Comparison of ENCODE assay signal across 8 mouse cellular contexts in genomic region chr8:120634329-120634839, GRCm38 (mm10). TPM values are rescaled to one million over a fixed set of nuclear protein-coding genes. Genes with fewer than 3 reads are reported as not detected.
A peak's percentile ranks its signal among the peaks of the same experiment; 100 is the strongest.
DNase-seq lines count a peak whose midpoint lies in the region; ATAC-seq and TF ChIP-seq lines count a peak whose summit lies in the region.

No protein-coding gene starts in this region.

- H3K9ac ChIP-seq in embryonic facial prominence, embryonic 11.5 days (replicated peaks; ENCODE audit: low read length) = peak overlapping the region; percentile 72
- peak overlapping the region; percentile 71 for H3K9ac ChIP-seq in heart, embryonic 14.5 days (ENCODE audit: low read length)
- peak overlapping the region; percentile 46 for H3K9ac ChIP-seq in kidney, postnatal 0 days (ENCODE audit: low read depth, low read length)
- peak overlapping the region; percentile 59 for H3K9ac ChIP-seq in lung, embryonic 15.5 days

- H3K79me2 ChIP-seq in C2C12 (ENCODE audit: control insufficient read depth, insufficient read depth) = no peaks in the 10 kb centered on the region

- 0 out of 2 replicates have a peak, but pooled peaks have one; percentile 19 for ATAC-seq in embryonic facial prominence, embryonic 11.5 days (replicated peaks; ENCODE audit: insufficient number of reproducible peaks, low FRiP score, low TSS enrichment, low read depth)
- ATAC-seq in heart, embryonic 14.5 days (ENCODE audit: insufficient number of reproducible peaks, insufficient read depth, low FRiP score, low read depth) = peak; percentile 20; the same call in 1 of the 2 replicates
- ATAC-seq in kidney, postnatal 0 days (replicated peaks; ENCODE audit: low FRiP score, low read depth) = peak; percentile 66
- ATAC-seq in lung, embryonic 15.5 days (ENCODE audit: borderline replicate concordance, extremely low read depth, low FRiP score, low TSS enrichment) = peak; percentile 36

- peak overlapping the region; percentile 18 for H3K4me3 ChIP-seq in C2C12 (ENCODE audit: insufficient read depth, poor library complexity, severe bottlenecking)
- peak overlapping the region; percentile 66 for H3K4me3 ChIP-seq in embryonic facial prominence, embryonic 11.5 days (ENCODE audit: low read depth, low read length)
- H3K4me3 ChIP-seq in heart, embryonic 14.5 days (ENCODE audit: control insufficient read depth in 1 of 2, insufficient read depth in 1 of 2, low read depth in 1 of 2, low read length in 2 of 2) = peak overlapping the region; percentile 54 to 58
- H3K4me3 ChIP-seq in kidney, postnatal 0 days (replicated peaks; ENCODE audit: low read depth, low read length) = peak overlapping the region; percentile 53
- peak overlapping the region; percentile 59 for H3K4me3 ChIP-seq in lung, embryonic 15.5 days

- H3K4me2 ChIP-seq in embryonic facial prominence, embryonic 11.5 days (ENCODE audit: low read depth, low read length) = peak overlapping the region; percentile 99
- peak overlapping the region; percentile 97 for H3K4me2 ChIP-seq in heart, embryonic 14.5 days (ENCODE audit: low read length)
- peak overlapping the region; percentile 96 for H3K4me2 ChIP-seq in kidney, postnatal 0 days (ENCODE audit: low read length)
- peak overlapping the region; percentile 98 for H3K4me2 ChIP-seq in lung, embryonic 15.5 days

- no peaks in the 10 kb centered on the region for H3K9me3 ChIP-seq in embryonic facial prominence, embryonic 11.5 days (replicated peaks; ENCODE audit: control insufficient read depth, low read length)
- no peaks in the 10 kb centered on the region for H3K9me3 ChIP-seq in heart, embryonic 14.5 days (ENCODE audit: control insufficient read depth, low read length)
- H3K9me3 ChIP-seq in kidney, postnatal 0 days (replicated peaks; ENCODE audit: low read length) = no peaks in the 10 kb centered on the region
- H3K9me3 ChIP-seq in lung, embryonic 15.5 days = no peaks in the 10 kb centered on the region

- H3ac ChIP-seq in C2C12 (ENCODE audit: control insufficient read depth, insufficient read length, low read depth) = peak overlapping the region; percentile 25

- no peaks in the 10 kb centered on the region for H3K79me3 ChIP-seq in C2C12 (ENCODE audit: low read depth)

- H3K36me3 ChIP-seq in C2C12 (ENCODE audit: control insufficient read depth, insufficient read depth) = no peaks in the 10 kb centered on the region
- no peaks in the 10 kb centered on the region for H3K36me3 ChIP-seq in embryonic facial prominence, embryonic 11.5 days (replicated peaks; ENCODE audit: control insufficient read depth, insufficient read depth, low read depth, low read length)
- no peaks in the 10 kb centered on the region for H3K36me3 ChIP-seq in heart, embryonic 14.5 days (ENCODE audit: control insufficient read depth, insufficient read depth, low read length)
- H3K36me3 ChIP-seq in kidney, postnatal 0 days (ENCODE audit: insufficient read depth, low read length) = no peaks in the 10 kb centered on the region
- H3K36me3 ChIP-seq in lung, embryonic 15.5 days = no peaks in the 10 kb centered on the region

- no peaks in the 10 kb centered on the region; the same call in 1 of the 2 replicates for H3K4me1 ChIP-seq in embryonic facial prominence, embryonic 11.5 days (ENCODE audit: control insufficient read depth, insufficient read depth, low read length)
- H3K4me1 ChIP-seq in heart, embryonic 14.5 days (ENCODE audit: control insufficient read depth in 2 of 2, insufficient read depth in 2 of 2, low read length in 2 of 2) = peaks cover 5 to 10% of the 10 kb centered on the region in 2 experiments; a peak in 2 of 4 replicates
- peaks cover 8% of the 10 kb centered on the region for H3K4me1 ChIP-seq in kidney, postnatal 0 days (replicated peaks; ENCODE audit: insufficient read depth, low read length)
- H3K4me1 ChIP-seq in lung, embryonic 15.5 days = peaks cover 21% of the 10 kb centered on the region

- no peaks in the 10 kb centered on the region for H3K27me3 ChIP-seq in C2C12 (ENCODE audit: control insufficient read depth, insufficient read depth, insufficient read length)
- H3K27me3 ChIP-seq in embryonic facial prominence, embryonic 11.5 days (ENCODE audit: control insufficient read depth, insufficient read depth, low read length) = peaks cover 17% of the 10 kb centered on the region
- peaks cover 13% of the 10 kb centered on the region; the same call in 1 of the 2 replicates for H3K27me3 ChIP-seq in heart, embryonic 14.5 days (ENCODE audit: control insufficient read depth, insufficient read depth, low read length)
- no peaks in the 10 kb centered on the region for H3K27me3 ChIP-seq in kidney, postnatal 0 days (ENCODE audit: insufficient read depth, low read length)
- H3K27me3 ChIP-seq in lung, embryonic 15.5 days = peaks cover 28% of the 10 kb centered on the region

- no peak overlapping the region for H3K27ac ChIP-seq in embryonic facial prominence, embryonic 11.5 days (replicated peaks; ENCODE audit: low read depth, low read length)
- no peak overlapping the region; a peak in 1 of 4 replicates for H3K27ac ChIP-seq in heart, embryonic 14.5 days (replicated peaks in 1 of 2; ENCODE audit: control insufficient read depth in 1 of 2, insufficient read depth in 1 of 2, low read depth in 2 of 2, low read length in 2 of 2)
- H3K27ac ChIP-seq in kidney, postnatal 0 days = no peak overlapping the region
- no peak overlapping the region for H3K27ac ChIP-seq in lung, embryonic 15.5 days

- TF ChIP-seq CTCF in C2C12 (IDR thresholded peaks at IDR 0.05; ENCODE audit: control insufficient read depth, insufficient read depth, insufficient read length) = no peak
- TF ChIP-seq CTCF in kidney, postnatal 0 days (IDR thresholded peaks at IDR 0.05; ENCODE audit: low read depth) = no peak

- under 1% methylated on average over 39 of the region's 42 CpGs for WGBS in embryonic facial prominence, embryonic 11.5 days
- under 1% methylated on average over 38 of the region's 42 CpGs for WGBS in heart, embryonic 14.5 days
- WGBS in kidney, postnatal 0 days = under 1% methylated on average over 38 of the region's 42 CpGs
- 1% methylated on average over 40 of the region's 42 CpGs for WGBS in lung, embryonic 15.5 days

- DNase-seq in R1 (ENCODE audit: low read depth, low spot score) = peak; percentile 62
- DNase-seq in embryonic facial prominence, embryonic 11.5 days (ENCODE audit: low spot score) = peak; percentile 43
- peak; percentile 33 for DNase-seq in kidney, postnatal 0 days (ENCODE audit: low spot score)
- DNase-seq in ovary, adult 18-20 months (ENCODE audit: low spot score) = peak; percentile 38
- peak; percentile 68 to 81 for DNase-seq in thymus, postnatal 36 days

TF ChIP-seq in C2C12, 6 proteins besides CTCF, POLR2A, EP300 and RAD21:
- TF ChIP-seq USF1 (IDR thresholded peaks at IDR 0.05; ENCODE audit: low read depth) = peak; percentile 56
- TF ChIP-seq MYOD1 (IDR thresholded peaks at IDR 0.05; ENCODE audit: control insufficient read depth, insufficient read length, low read depth) = no peak

RNA-seq across cellular contexts. Expression of gene 1190005I06Rik, which starts 13.0 kb away (rescaled TPM):
- polyA plus RNA-seq in C2C12 (2012; fragmentation: generic; extraction: Trizol) = 2.6 TPM
- 3.4 and 5.9 TPM in 2 replicates for polyA plus RNA-seq in embryonic facial prominence, embryonic 11.5 days (2014; fragmentation: Nextera tagmentation; extraction: Ambion mirVana)
- 5.8 and 6.2 TPM in 2 replicates for polyA plus RNA-seq in heart, embryonic 14.5 days (2014; fragmentation: Nextera tagmentation; extraction: Ambion mirVana)
- 2.2 and 2.6 TPM in 2 replicates for polyA plus RNA-seq in kidney, postnatal 0 days (2015; fragmentation: Nextera tagmentation; extraction: Ambion mirVana)
- polyA plus RNA-seq in lung, embryonic 15.5 days (2015; fragmentation: Nextera tagmentation; extraction: Ambion mirVana) = 5.1 and 5.8 TPM in 2 replicates

RNA-seq across cellular contexts. Expression of gene Gm27021, which starts 33.5 kb away (rescaled TPM):
- 2.3 TPM for polyA plus RNA-seq in C2C12 (2012; fragmentation: generic; extraction: Trizol)
- 1.8 and 3.0 TPM in 2 replicates for polyA plus RNA-seq in embryonic facial prominence, embryonic 11.5 days (2014; fragmentation: Nextera tagmentation; extraction: Ambion mirVana)
- polyA plus RNA-seq in heart, embryonic 14.5 days (2014; fragmentation: Nextera tagmentation; extraction: Ambion mirVana) = 0.45 and 0.65 TPM in 2 replicates
- 3.2 and 4.0 TPM in 2 replicates for polyA plus RNA-seq in kidney, postnatal 0 days (2015; fragmentation: Nextera tagmentation; extraction: Ambion mirVana)
- polyA plus RNA-seq in lung, embryonic 15.5 days (2015; fragmentation: Nextera tagmentation; extraction: Ambion mirVana) = 2.3 TPM in 2 replicates

RNA-seq across cellular contexts. Expression of gene Cox4i1, which starts 33.6 kb away (rescaled TPM):
- 1,270 TPM for polyA plus RNA-seq in C2C12 (2012; fragmentation: generic; extraction: Trizol)
- 854 and 888 TPM in 2 replicates for polyA plus RNA-seq in embryonic facial prominence, embryonic 11.5 days (2014; fragmentation: Nextera tagmentation; extraction: Ambion mirVana)
- 2,314 and 2,402 TPM in 2 replicates for polyA plus RNA-seq in heart, embryonic 14.5 days (2014; fragmentation: Nextera tagmentation; extraction: Ambion mirVana)
- 2,057 and 2,086 TPM in 2 replicates for polyA plus RNA-seq in kidney, postnatal 0 days (2015; fragmentation: Nextera tagmentation; extraction: Ambion mirVana)
- 1,022 and 1,082 TPM in 2 replicates for polyA plus RNA-seq in lung, embryonic 15.5 days (2015; fragmentation: Nextera tagmentation; extraction: Ambion mirVana)

RNA-seq across cellular contexts. Expression of gene Emc8, which starts 34.0 kb away (rescaled TPM):
- polyA plus RNA-seq in C2C12 (2012; fragmentation: generic; extraction: Trizol) = 240 TPM
- polyA plus RNA-seq in embryonic facial prominence, embryonic 11.5 days (2014; fragmentation: Nextera tagmentation; extraction: Ambion mirVana) = 322 and 338 TPM in 2 replicates
- 166 and 168 TPM in 2 replicates for polyA plus RNA-seq in heart, embryonic 14.5 days (2014; fragmentation: Nextera tagmentation; extraction: Ambion mirVana)
- polyA plus RNA-seq in kidney, postnatal 0 days (2015; fragmentation: Nextera tagmentation; extraction: Ambion mirVana) = 210 and 213 TPM in 2 replicates
- 264 and 278 TPM in 2 replicates for polyA plus RNA-seq in lung, embryonic 15.5 days (2015; fragmentation: Nextera tagmentation; extraction: Ambion mirVana)

RNA-seq across cellular contexts. Expression of gene Gins2, which starts 45.3 kb away (rescaled TPM):
- 69.8 TPM for polyA plus RNA-seq in C2C12 (2012; fragmentation: generic; extraction: Trizol)
- 127 and 132 TPM in 2 replicates for polyA plus RNA-seq in embryonic facial prominence, embryonic 11.5 days (2014; fragmentation: Nextera tagmentation; extraction: Ambion mirVana)
- polyA plus RNA-seq in heart, embryonic 14.5 days (2014; fragmentation: Nextera tagmentation; extraction: Ambion mirVana) = 51.1 and 60.6 TPM in 2 replicates
- polyA plus RNA-seq in kidney, postnatal 0 days (2015; fragmentation: Nextera tagmentation; extraction: Ambion mirVana) = 54.0 and 70.0 TPM in 2 replicates
- polyA plus RNA-seq in lung, embryonic 15.5 days (2015; fragmentation: Nextera tagmentation; extraction: Ambion mirVana) = 117 and 124 TPM in 2 replicates
